Mouse (Mus musculus): ENCODE measurements around the gene Fbxl8.

Fbxl8 gene

DNA sequence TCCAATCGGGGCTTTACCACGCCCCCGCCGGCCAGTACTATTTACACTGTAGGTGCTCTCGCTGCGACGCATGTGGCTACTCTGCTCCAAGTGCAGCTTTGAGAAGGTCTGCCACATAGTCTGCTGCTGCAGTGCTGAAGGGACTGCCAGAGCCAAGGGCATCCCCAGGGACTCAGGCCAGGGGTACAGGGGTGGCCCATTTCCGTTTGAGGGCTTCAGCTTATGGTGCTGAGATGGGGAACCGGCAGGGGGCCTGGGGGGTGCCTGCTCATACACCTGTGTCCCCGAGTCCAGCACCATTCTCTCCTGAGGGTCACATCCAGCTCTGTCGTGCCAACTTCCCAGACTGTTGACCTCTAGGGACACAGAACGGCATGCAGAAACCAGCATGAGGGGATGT, 21.1 kb downstream of the Fbxl8 start:
- DNase-seq = peak; percentile 57

DNA sequence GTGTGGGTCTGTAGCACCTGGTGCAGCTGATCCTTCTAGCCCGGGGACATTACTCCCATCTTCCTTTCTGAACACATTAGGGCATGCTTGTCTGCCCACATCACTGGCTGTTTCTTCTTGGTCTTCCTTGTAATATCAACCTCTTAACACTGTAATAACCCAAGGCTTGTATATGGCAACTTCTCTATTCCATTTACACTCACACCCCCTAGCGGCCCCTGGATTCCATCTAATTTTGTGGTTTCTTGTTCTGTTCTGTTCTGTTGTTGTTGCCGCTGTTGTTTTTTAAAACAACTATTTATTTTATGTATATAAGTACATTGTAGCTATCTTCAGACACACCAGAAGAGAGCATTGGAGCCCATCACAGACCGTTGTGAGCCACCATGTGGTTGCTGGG, 22.5 kb downstream of the Fbxl8 start:
- no peak for DNase-seq

DNA sequence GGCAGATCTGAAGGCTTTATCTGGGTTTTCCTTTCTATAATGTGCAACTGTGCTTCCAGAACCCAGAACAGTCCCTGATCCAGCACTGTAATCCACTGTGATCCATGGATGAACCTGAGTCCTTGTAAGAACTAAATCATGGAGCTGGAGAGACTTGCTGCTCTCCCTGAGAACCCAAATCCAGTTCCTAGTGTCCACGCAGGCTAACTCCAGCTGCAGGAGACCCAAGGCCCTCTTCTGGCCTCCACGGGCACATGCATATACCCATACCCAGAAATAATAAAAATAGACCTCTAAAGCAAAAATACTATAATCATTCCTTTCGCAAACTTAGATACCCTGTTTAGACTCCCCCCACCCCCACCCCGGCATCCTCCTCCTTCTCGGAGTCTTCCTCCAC, 23.8 kb downstream of the Fbxl8 start:
- DNase-seq = peak; percentile 45

DNA sequence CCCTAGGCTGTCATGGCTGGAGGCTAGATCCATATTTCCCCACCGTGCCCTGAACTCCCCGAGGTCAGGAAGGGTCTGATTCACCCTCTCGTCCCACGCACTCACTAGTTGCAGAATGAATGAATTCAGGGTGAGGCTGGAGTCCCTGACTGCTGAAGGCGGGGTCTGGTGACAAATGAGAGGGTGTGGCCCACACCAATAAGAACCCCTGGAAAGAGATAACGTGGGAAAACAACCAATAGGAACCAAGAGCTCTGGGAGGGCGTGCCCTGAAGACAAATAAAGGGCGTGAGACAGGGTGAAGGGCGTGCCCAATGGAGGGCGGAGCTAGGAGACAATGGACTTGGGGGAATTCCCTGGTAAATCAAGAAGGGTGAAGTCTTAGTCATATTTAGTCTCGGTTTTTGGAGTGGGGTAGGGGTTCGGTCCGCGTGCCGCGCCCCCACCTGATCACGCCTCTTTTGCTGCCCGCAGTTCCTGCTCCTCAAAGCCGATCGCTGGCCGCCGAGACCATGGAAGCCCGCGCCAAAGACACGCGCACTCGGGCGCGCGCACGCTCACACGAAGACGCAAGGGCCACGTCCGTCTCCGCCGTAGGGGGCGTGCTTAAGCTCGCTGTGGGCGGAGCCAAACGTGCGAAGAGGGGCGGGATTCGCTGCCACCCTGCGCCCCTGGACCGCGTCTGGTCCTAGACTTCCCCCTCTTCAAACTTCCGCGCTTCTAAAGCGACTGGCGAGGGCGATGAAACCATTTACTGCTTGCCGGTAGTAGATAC, 24.7 kb downstream of the Fbxl8 start:
- peak; percentile 97 for DNase-seq

DNA sequence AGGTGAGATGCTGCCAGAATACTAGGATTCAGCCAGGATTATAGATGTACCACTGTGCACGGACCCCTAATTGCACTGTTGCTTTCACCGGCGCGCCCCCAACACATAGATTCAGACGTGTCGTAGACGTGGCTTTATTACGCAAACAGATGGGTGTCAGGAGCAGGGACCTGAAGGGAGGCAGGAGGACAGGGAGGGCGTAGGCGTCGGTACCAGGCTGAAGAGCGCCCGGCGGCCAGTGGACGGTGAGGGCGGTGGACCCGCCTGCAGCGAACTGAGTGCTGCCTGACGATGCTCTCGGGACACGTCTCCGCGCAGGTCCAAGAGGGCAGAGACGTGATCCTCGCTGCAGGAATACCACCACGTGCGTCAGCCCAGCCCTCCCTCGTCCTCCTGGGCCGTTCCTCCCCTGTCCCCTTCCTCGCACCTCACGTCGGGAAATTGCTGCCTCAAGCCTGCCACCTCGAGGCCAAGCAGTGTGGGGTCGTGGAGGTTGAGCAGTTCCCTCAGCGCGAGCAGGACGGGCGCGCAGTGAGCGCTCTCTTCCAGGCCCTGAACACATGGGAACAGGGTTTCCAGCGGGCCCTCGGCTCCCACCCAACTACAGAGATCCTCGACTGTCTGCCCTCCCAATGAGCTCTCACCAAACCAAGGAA, 25.5 kb downstream of the Fbxl8 start, which contains the start of gene 4931428F04Rik:
4931428F04Rik (minus strand) TSS at position 60 of the 656 bp plus-strand sequence.
- DNase-seq = peak; percentile 87

DNA sequence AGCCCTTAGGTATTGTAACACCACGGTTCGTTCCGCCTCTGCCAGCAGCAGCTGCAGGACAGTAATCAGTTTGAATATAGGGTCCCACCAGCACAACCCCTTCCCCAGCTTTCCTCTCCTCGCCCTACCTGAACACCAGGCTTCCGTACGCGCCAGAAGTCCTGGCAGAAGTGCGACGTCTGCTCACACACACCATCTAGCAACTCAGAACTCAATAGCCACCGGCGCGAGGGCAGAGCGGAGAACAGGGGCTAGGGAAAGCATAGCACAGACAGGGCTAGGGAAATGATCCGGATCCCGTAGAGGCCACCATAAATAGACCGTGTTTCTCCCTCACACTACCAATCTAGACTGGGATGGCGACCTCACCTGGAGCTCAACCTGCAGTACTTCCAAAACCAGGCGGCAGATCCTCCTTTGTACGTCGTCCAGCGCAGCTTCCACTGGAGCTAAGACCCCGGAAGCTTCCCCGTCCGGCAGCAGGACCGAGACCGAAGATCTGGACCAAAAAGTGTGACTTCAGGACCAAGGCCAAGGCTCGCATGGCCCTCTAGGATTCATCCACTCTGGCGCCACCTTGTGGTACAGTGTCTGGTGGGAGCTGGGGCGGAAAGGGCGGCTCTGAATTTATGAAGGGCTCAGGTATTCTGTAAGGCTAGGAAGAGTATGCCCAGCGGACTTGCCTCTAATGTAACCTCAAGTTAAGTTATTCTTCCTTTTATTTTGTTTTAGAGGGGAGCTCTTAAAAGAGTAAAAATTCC, 26.3 kb downstream of the Fbxl8 start:
- peak; percentile 88 for DNase-seq

DNA sequence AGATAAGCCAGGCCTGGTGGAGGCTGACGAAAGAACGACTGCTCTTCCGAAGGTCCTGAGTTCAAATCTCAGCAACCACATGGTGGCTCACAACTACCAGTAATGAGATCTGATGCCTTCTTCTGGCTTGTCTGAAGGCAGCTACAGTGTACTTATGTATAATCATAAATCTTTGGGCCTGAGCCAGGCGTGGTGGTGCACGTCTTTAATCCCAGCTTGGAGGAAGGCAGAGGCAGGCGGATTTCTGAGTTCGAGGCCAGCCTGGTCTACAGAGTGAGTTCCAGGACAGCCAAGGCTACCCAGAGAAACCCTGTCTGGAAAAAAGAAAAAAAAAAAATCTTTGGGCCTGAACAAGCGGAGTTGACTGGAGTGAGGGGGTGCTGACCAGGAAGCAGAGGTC, 26.9 kb downstream of the Fbxl8 start:
- DNase-seq = peak; percentile 68

DNA sequence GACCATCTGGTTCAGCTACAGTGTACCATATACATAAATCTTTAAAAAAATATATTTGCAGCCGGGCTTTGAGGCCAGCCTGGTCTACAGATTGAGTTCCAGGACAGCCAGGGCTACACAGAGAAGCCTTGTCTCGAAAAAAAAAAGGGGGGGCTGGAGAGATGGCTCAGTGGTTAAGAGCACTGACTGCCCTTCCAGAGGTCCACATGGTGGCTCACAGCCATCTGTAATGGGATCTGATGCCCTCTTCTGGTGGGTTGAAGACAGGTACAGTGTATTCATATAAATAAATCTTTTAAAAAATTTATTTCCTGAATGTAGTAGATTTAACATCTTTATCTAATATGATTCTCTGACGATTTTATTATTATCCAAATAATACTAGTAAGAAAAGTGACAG, 27.4 kb downstream of the Fbxl8 start:
- peak; percentile 55 for DNase-seq

DNA sequence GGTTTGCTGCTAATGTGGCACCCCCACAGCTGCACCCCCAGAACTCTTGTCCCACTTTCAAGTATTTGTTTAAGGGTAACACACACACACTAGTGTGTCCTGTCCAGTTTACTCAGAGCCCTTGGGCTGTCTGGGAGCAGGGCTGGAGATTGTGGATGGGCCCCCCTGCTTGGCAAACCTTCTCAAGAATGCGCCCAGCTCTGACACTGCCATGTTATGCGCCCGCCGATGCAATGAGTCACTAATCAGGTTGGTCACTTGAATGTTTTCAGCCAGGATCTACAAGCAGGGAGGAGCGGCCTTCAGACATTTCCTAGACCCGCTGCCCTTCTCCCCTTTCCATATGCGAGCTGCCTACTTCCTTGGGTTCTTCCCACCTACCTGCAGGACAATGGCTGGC, 28.0 kb downstream of the Fbxl8 start:
- peak; percentile 65 for DNase-seq

DNA sequence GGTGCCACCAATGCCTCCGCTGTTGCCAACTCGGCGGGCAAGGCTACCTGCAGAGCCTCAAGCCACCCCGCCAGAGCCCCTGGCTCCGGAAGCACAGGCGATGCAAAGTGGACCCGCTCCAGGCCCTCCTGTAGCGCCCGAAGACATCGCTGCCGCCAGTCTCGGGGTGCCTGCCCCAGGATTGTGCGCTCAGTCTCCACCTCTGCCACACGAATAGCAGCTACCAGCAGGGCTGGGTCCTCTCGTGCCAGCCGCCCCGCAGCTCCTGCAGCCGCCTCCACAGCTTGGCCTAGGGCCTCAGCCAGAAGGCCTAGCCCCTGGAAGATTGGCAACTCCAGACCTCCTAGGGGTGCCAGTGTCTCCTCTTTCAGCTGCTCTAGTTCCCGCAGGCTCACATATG, 29.0 kb downstream of the Fbxl8 start:
- DNase-seq = peak; percentile 91

DNA sequence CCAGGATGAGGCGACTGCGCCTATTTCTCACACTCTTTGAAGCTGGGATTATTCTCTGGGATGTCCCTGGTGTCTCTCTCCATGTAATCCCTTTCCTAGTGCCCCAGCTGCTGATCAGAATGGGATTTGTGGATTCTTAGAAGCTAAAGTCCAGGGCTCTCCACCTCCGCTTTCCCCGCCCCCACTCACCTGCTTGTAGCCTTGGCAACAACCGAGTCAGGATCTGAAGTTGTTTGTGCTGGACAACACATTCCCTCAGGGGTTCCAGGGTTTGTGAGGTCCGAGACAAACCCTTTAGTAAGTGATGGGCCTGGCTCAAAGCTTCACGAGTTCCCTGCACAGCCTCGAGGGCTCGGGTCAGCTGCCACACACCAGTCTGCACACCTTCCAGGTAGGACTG, 30.3 kb downstream of the Fbxl8 start:
- DNase-seq = no peak

DNA sequence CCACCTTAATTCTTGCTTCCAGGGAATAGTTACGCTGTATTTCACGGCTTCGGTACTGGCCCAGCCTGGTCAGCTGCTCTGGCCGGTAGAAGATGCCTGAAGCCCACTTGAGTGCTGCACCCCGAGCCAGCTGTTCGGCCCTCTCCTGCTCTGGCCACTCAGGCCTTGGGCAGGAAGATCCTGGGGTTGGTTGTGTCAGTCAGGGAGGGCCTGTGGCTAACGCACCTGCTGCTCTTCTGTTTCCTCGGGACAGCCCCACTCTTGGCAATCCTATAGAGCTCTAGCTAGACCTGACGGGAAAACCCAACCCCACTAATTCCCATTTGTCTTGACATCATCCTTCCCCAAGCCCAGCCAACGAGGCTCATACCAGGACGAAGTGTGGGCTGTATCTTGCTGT, 30.8 kb downstream of the Fbxl8 start:
- DNase-seq = peak; percentile 60

DNA sequence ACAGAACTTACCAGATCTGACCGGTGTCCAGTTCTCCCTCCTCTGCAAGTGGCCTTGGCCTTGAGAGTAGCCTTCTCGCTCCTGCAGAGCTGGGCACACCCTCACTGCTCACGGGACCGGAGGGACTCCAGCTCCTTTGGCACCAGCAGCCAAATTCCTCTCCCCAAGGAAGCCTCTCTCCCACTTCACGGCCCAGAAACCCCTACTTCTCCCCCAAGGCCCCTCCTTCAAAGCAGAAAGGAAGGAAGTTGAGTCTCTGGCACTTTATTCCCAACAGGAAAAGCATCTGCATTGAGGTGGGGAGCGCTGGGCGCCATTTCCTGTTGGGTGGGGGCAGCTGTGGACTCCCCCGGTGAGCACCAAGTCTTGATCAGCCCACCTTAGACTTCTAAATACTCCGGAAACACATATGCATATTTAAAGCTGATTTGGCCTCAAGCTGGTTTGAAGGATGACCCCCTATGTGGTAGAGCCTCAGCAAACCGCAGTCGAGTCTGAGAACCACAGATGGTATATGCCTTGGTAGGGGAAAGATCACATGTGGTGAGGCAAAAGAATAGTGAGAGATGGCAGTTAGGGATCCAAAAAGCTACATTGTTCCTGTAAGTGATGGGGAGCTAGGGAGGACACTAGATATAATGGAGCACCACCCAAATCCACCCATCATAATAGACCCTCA, 31.6 kb downstream of the Fbxl8 start, which contains the start of gene Exoc3l:
Exoc3l (minus strand) TSS at position 207 of the 679 bp plus-strand sequence.
- peak; percentile 54 for DNase-seq

DNA sequence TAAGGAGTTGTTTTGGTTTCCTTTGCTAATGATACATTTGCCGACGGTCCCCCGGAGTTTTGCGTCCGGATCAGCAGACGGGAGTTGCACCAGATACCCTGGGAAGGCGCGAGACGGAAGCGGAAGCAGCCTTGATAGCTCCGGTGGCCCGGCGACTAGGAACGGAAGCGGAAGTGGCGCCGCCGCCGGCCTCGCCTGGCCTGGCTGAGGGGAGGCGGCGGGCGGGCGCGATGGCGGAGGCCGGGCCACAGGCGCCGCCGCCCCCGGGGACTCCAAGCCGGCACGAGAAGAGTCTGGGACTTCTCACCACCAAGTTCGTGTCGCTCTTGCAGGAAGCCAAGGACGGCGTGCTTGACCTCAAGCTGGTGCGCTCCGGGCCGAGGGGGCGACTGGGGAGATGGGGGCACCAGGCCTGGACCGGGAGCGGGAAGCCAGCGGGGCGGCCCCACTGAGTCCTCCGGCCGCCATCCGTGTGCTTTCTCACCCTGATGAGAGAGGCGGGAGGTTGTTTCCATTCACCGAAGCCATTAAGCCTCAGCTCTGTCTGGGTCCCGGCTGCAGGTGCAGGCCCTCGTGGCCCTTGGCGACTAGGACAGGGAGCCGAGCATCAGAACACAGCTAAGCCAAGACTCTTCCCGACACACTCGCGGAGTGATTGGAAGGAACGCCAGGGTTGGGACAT, 33.2 kb downstream of the Fbxl8 start, which contains the start of gene E2f4:
E2f4 (plus strand) TSS at position 153 of the 682 bp plus-strand sequence.
- peak; percentile 92 for DNase-seq

DNA sequence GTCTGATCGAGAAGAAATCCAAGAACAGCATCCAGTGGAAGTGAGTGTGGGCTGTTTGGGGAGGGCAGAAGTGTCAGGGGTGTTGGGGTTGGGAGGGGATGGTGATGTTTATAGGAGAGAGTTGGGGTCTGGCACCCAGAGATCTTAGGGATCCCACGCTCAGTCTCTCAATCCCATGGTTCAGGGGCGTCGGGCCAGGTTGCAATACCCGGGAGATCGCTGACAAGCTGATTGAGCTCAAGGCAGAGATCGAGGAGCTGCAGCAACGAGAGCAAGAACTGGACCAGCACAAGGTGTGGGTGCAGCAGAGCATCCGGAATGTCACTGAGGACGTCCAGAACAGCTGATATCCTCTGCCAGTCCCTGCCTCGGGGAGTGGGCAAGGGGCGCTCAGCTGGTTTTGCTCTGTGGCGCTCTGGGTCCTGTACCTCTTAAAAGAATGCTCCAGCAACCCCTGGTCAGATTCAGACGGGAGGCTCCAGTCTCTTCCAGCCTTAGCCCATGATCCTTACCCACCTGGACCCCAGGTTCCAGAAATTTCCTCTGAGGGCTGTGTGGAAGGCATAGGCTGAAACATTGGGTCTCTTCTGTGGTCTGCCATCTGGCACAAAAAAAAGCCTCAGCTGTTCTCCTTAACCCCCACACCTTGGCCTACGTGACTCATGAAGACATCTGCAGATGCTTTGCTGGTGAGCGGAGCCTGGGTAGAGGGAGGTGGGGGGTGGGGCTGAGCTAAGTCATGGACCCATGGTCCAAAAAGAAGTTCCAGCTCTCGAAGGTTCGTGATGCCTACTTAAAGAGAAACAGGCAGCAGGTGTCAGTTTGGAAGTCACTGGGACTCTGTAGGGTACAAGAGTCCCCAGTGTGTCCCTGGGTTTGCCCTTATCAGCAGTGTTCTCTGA, 34.2 kb downstream of the Fbxl8 start:
- DNase-seq = peak; percentile 51

DNA sequence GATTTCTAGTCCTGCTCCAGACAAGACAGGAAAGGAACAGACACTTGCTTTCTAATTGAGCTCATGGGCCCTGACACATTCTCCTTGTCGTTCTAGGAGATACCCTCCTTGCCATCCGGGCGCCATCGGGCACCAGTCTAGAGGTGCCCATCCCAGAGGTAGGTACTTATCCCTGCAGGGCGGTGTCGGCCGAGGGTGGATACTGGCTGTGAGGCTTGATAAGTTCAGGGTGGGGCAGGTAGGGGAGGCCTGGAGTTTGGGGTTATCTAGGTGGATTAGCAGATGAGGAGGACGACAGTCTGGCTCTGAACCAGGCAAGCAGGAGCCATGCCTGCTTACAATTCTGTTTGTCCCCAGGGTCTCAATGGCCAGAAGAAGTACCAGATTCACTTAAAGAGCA, 35.5 kb downstream of the Fbxl8 start:
- no peak for DNase-seq

DNA sequence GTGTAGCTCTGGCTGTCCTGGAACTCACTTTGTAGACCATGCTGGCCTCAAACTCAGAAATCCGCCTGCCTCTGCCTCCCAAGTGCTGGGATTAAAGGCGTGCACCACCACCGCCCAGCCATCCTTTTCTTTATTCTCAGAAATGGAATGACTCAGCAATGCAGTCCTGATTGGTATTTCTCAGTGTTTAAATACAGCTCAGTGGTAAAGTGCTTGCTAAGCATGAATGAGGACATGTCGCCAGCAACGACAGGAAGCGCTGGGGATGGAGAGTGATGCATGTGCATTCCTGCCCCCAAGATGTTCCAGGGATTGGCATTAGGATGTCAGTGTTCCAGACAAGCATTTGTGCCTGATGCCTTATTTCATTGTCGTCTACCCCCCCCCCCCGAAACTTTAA, 38.9 kb downstream of the Fbxl8 start:
- no peak for DNase-seq

DNA sequence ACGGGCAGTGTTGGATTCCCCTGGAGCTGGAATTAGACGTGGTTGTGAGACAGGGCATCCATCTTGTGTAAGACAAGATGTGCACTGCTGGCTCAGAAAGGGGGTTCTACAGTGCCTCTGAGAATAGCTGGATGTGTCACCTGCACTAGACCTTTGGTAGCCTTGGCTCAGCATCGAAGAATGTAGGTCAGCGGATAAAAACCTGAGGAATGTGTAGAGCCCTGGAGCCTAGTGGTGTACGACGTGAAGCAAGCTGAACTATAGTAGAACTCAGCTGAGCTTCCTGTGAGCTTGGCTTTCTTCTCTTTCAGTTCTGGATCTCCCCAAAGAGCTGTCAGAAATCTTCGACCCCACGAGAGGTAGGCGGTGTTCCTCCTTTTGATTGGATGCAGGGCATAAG, 39.4 kb downstream of the Fbxl8 start:
- no peak for DNase-seq

DNA sequence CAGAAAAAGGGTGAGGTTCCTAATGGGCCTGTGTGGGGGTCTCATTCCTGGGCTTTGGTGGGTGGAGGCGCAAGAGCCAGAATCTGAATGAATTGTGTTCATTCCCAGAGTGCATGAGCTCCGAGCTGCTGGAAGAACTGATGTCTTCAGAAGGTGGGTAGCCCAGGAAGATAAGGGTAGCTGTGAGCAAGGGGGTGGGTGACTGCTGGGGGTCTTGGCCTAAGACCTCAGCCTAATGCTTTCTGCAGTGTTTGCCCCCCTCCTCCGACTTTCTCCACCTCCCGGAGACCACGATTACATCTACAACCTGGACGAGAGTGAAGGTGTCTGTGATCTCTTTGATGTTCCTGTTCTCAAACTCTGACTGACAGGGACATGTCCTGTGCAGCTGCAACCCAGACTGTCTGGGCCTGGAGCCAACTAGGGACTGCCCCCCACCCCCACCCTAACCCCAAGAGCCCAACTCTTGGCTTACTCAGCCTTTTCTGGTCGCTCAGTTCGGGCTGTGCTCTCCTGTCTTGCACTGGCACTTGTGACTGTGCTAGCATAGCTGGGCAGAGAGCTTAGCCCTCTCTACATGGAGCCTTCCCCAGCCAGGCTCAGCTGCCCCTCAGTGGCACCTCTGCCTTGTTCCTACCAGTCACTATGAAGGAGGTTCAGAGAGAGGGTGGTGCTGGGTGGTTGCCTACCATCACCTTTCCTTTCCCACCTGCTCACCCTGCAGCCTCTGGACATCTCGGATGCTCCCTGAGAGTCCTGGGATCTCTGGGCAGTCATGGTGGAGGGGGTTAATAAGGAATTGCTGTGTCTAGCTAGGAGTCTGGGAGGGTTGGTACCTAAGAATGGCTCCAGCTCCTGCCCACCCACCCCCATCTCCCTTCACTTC, 40.1 kb downstream of the Fbxl8 start:
- DNase-seq = peak; percentile 44

Data from cerebellum, adult 9-11 months (tissue).